Mouse (Mus musculus): ENCODE results near the gene Glyr1.

DNA sequence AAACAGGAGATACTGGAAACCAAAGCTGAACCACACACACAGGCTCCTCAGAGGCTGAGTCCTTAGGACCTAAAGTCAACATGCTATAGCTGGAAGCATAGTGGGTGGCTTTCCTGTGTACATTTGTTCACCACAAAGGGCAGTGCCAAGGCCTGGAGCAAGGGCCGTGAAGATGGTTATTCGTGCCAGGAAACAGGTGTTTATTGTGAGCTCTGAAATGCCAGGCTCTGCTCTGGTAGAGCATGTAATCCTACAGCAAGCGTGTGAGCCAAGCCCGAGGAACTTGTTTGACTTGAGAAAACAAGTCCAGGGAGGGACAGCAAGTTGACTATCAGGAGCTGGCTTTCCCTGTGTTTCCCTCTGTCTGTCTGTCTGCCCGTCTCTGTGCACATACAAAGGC lies 43.6 kb upstream of the Glyr1 start:
- TF ChIP-seq GATA1 (IDR thresholded peaks at IDR 0.05; ENCODE audit: low read length) (no peak), TAL1 (IDR thresholded peaks at IDR 0.05; ENCODE audit: low read length) (no peak)
